Mouse (Mus musculus) B cell, adult (primary cell): ENCODE data around the gene Cnih1. TPM values are rescaled to one million over a fixed set of nuclear protein-coding genes. Genes with fewer than 3 reads are reported as not detected.

Source experiments
- total RNA-seq: library from RNA; stranded (reverse); gene quantifications from 4 replicates; pipeline ENCODE4 v1.2.4, GENCODE M21; 2023; ENCODE audit not compliant: inconsistent age

Cnih1 gene
- total RNA-seq, result 26.1 to 28.1 TPM (median 27.5 TPM) in 4 replicates

GRCm38 (mm10) chr14:46787787-46788504, at the start of gene Cnih1:
TSS of gene Cnih1 (minus strand) at chr14:46788411.

GRCm38 (mm10) chr14:46831837-46832333, 43.7 kb upstream of the Cnih1 start, which contains the start of gene Cgrrf1:
TSS of gene Cgrrf1 (plus strand) at chr14:46832125.

GRCm38 (mm10) chr14:46821873-46822716, 33.9 kb upstream of the Cnih1 start, which contains the start of gene Gmfb:
TSS of gene Gmfb (minus strand) at chr14:46822242.

GRCm38 (mm10) chr14:46760355-46761029, 27.7 kb downstream of the Cnih1 start, which contains the start of gene Cdkn3:
TSS of gene Cdkn3 (plus strand) at chr14:46760541.

Other genes with a start within 250 kb of the Cnih1 start
- gene Cdkn3, start 27.9 kb downstream of the Cnih1 start, total RNA-seq, result 0.78 to 2.4 TPM (median 1.4 TPM) in 4 replicates
- gene Gmfb, start 33.8 kb upstream of the Cnih1 start, total RNA-seq, result 129 to 136 TPM (median 133 TPM) in 4 replicates
- 21.3 to 29.2 TPM (median 23.1 TPM) in 4 replicates for gene Cgrrf1, start 43.7 kb upstream of the Cnih1 start, total RNA-seq
- gene Samd4, start 94.4 kb upstream of the Cnih1 start, total RNA-seq, result 0.29 to 0.64 TPM (median 0.47 TPM) in 4 replicates